Comparison of ENCODE assay signal across 8 mouse cellular contexts in genomic region chr13:12160121-12160475, GRCm38 (mm10). TPM values are rescaled to one million over a fixed set of nuclear protein-coding genes. Genes with fewer than 3 reads are reported as not detected.
DNase-seq lines count a peak whose midpoint lies in the region; ATAC-seq lines count a peak whose summit lies in the region.

No protein-coding gene starts in this region.

- H3K4me2 ChIP-seq in forebrain, embryonic 14.5 days (ENCODE audit: low read length) = no peak overlapping the region
- no peak overlapping the region for H3K4me2 ChIP-seq in heart, embryonic 12.5 days
- H3K4me2 ChIP-seq in midbrain, embryonic 16.5 days (ENCODE audit: low read length) = no peak overlapping the region

- 82% methylated on average over 3 of the region's 3 CpGs for WGBS in forebrain, embryonic 14.5 days
- WGBS in forebrain, embryonic 10.5 days = 94% methylated on average over 3 of the region's 3 CpGs
- WGBS in heart, embryonic 12.5 days = 61% methylated on average over 3 of the region's 3 CpGs
- 76% methylated on average over 3 of the region's 3 CpGs for WGBS in midbrain, embryonic 16.5 days

- H3K9me3 ChIP-seq in forebrain, embryonic 14.5 days (replicated peaks; ENCODE audit: control insufficient read depth, low read length) = no peaks in the 10 kb centered on the region
- no peaks in the 10 kb centered on the region for H3K9me3 ChIP-seq in forebrain, embryonic 10.5 days
- H3K9me3 ChIP-seq in heart, embryonic 12.5 days (replicated peaks) = no peaks in the 10 kb centered on the region
- H3K9me3 ChIP-seq in midbrain, embryonic 16.5 days (replicated peaks; ENCODE audit: control insufficient read depth, low read length, poor library complexity, severe bottlenecking) = no peaks in the 10 kb centered on the region

- H3K4me1 ChIP-seq in forebrain, embryonic 14.5 days (ENCODE audit: control insufficient read depth, insufficient read depth, low read length) = no peaks in the 10 kb centered on the region
- peaks cover 9% of the 10 kb centered on the region; the same call in 1 of the 2 replicates for H3K4me1 ChIP-seq in forebrain, embryonic 10.5 days
- peaks cover 30% of the 10 kb centered on the region for H3K4me1 ChIP-seq in heart, embryonic 12.5 days (replicated peaks)
- peaks cover 6% of the 10 kb centered on the region; the same call in 1 of the 2 replicates for H3K4me1 ChIP-seq in midbrain, embryonic 16.5 days (ENCODE audit: control insufficient read depth, insufficient read depth, low read length)

- no peaks in the 10 kb centered on the region for H3K27me3 ChIP-seq in forebrain, embryonic 14.5 days (replicated peaks; ENCODE audit: control insufficient read depth, insufficient read depth, low read length)
- no peaks in the 10 kb centered on the region for H3K27me3 ChIP-seq in forebrain, embryonic 10.5 days (ENCODE audit: poor library complexity, severe bottlenecking)
- no peaks in the 10 kb centered on the region for H3K27me3 ChIP-seq in heart, embryonic 12.5 days (replicated peaks)
- no peaks in the 10 kb centered on the region for H3K27me3 ChIP-seq in midbrain, embryonic 16.5 days (ENCODE audit: control insufficient read depth, insufficient read depth, low read depth, low read length)

- no peaks in the 10 kb centered on the region for H3K36me3 ChIP-seq in forebrain, embryonic 14.5 days (ENCODE audit: control insufficient read depth, insufficient read depth, low read length)
- no peaks in the 10 kb centered on the region for H3K36me3 ChIP-seq in forebrain, embryonic 10.5 days (replicated peaks)
- H3K36me3 ChIP-seq in heart, embryonic 12.5 days = no peaks in the 10 kb centered on the region
- H3K36me3 ChIP-seq in midbrain, embryonic 16.5 days (ENCODE audit: control insufficient read depth, insufficient read depth, low read length) = no peaks in the 10 kb centered on the region

- no peak overlapping the region for H3K4me3 ChIP-seq in forebrain, embryonic 14.5 days (ENCODE audit: low read depth, low read length)
- no peak overlapping the region for H3K4me3 ChIP-seq in forebrain, embryonic 10.5 days
- H3K4me3 ChIP-seq in heart, embryonic 12.5 days = no peak overlapping the region
- H3K4me3 ChIP-seq in midbrain, embryonic 16.5 days (ENCODE audit: low read depth, low read length) = no peak overlapping the region

- ATAC-seq in forebrain, embryonic 14.5 days = 0 out of 2 replicates have a peak, but pooled peaks have one; percentile 44
- no peak; the same call in 1 of the 2 replicates for ATAC-seq in heart, embryonic 12.5 days (ENCODE audit: insufficient number of reproducible peaks, low FRiP score)
- ATAC-seq in midbrain, embryonic 16.5 days = peak; percentile 12; the same call in 1 of the 2 replicates
- ATAC-seq in CD4-positive, CD25-positive, alpha-beta regulatory T cell, adult 4 months = no peak

- H3K9ac ChIP-seq in forebrain, embryonic 14.5 days (ENCODE audit: low read length) = no peak overlapping the region
- H3K9ac ChIP-seq in heart, embryonic 12.5 days = no peak overlapping the region
- no peak overlapping the region for H3K9ac ChIP-seq in midbrain, embryonic 16.5 days (ENCODE audit: low read depth, low read length)

- peak; percentile 13 for DNase-seq in forebrain, embryonic 14.5 days (ENCODE audit: low spot score)
- no peak for DNase-seq in forebrain, embryonic 10.5 days (ENCODE audit: extremely low spot score, low spot score)
- peak; percentile 65 to 78 for DNase-seq in right cerebral cortex, postnatal 10 days (ENCODE audit: low spot score in 2 of 2)
- DNase-seq in right cerebral cortex, adult 2 months (ENCODE audit: low spot score in 2 of 2) = no peak
- no peak for DNase-seq in natural killer cell, adult 2 months (ENCODE audit: low spot score in 2 of 2)

- no peak overlapping the region for H3K27ac ChIP-seq in forebrain, embryonic 14.5 days (ENCODE audit: low read depth, low read length)
- H3K27ac ChIP-seq in forebrain, embryonic 10.5 days = no peak overlapping the region
- peak overlapping the region; percentile 68 for H3K27ac ChIP-seq in heart, embryonic 12.5 days (ENCODE audit: poor library complexity, severe bottlenecking)
- no peak overlapping the region; the same call in 1 of the 2 replicates for H3K27ac ChIP-seq in midbrain, embryonic 16.5 days (ENCODE audit: low read length)

RNA-seq across cellular contexts. Expression of gene Ryr2, which starts 53.4 kb away (rescaled TPM):
- polyA plus RNA-seq in forebrain, embryonic 14.5 days (2014; fragmentation: Nextera tagmentation; extraction: Ambion mirVana) = 0.76 and 2.1 TPM in 2 replicates
- 0.14 and 0.19 TPM in 2 replicates for polyA plus RNA-seq in forebrain, embryonic 10.5 days (2016; fragmentation: Nextera tagmentation; extraction: Ambion mirVana)
- 35.3 and 40.1 TPM in 2 replicates for polyA plus RNA-seq in heart, embryonic 12.5 days (2016; fragmentation: Nextera tagmentation; extraction: Ambion mirVana)
- polyA plus RNA-seq in midbrain, embryonic 16.5 days (2015; fragmentation: Nextera tagmentation; extraction: Ambion mirVana) = 3.5 and 4.2 TPM in 2 replicates
- polyA plus RNA-seq in CD4-positive, CD25-positive, alpha-beta regulatory T cell, adult 4 months (2017; shearing (Covaris generic)) = under 1 TPM; 0.34 to 0.78 TPM

Comparison
In these comparisons a context has a peak if more than half of its experiments do, and no peak if none do; other contexts are left out.
1. DNase-seq: peak in forebrain, embryonic 14.5 days (single experiment) and right cerebral cortex, postnatal 10 days (2 of 2); none in forebrain, embryonic 10.5 days (single experiment), right cerebral cortex, adult 2 months (0 of 2) and natural killer cell, adult 2 months (0 of 2).
2. ATAC-seq: peak in forebrain, embryonic 14.5 days (single experiment) and midbrain, embryonic 16.5 days (single experiment); none in heart, embryonic 12.5 days (single experiment) and CD4-positive, CD25-positive, alpha-beta regulatory T cell, adult 4 months (single experiment).